21 mouse cellular contexts compared by ENCODE assay signal in genomic region chr6:100222927-100223326, GRCm38 (mm10).
"Had no signal": no experiment of that assay in that cellular context is flagged by ENCODE, and none has a peak within 500 bp of the region (broad histone marks: within the 10 kb centered on the region; RNA-seq: fewer than 3 reads in every experiment).

No protein-coding gene starts in this region.

- H3K4me2 ChIP-seq: lung, embryonic 15.5 days; midbrain, embryonic 11.5 days; midbrain, embryonic 13.5 days; midbrain, embryonic 15.5 days; neural tube, embryonic 13.5 days; neural tube, embryonic 15.5 days had no signal

- ATAC-seq: liver, postnatal 0 days; lung, postnatal 0 days; midbrain, embryonic 13.5 days; midbrain, embryonic 15.5 days had no signal

- H3K36me3 ChIP-seq: lung, embryonic 15.5 days; midbrain, embryonic 15.5 days; neural tube, embryonic 13.5 days; neural tube, embryonic 15.5 days had no signal

- H3K27me3 ChIP-seq: lung, embryonic 15.5 days; midbrain, embryonic 15.5 days; neural tube, embryonic 15.5 days had no signal

- H3K9ac ChIP-seq: liver, postnatal 0 days; lung, embryonic 15.5 days; midbrain, embryonic 13.5 days; midbrain, embryonic 15.5 days; neural tube, embryonic 13.5 days; neural tube, embryonic 15.5 days had no signal

- DNase-seq: liver, postnatal 0 days; lung, adult 2 months; lung, postnatal 14 days; lung, postnatal 36 days; retina, postnatal 1 day; right cerebral cortex, adult 18-20 months; right cerebral cortex, postnatal 25 days; right cerebral cortex, postnatal 4 days; spleen, adult 18-20 months; thymus, adult 18-20 months; thymus, postnatal 14 days; thymus, postnatal 36 days had no signal

- H3K27ac ChIP-seq: lung, embryonic 15.5 days; macrophage; midbrain, embryonic 13.5 days; midbrain, embryonic 15.5 days; neural tube, embryonic 13.5 days; neural tube, embryonic 15.5 days had no signal

- H3K9me3 ChIP-seq: lung, embryonic 15.5 days; megakaryocyte, embryonic 14.5 days; midbrain, embryonic 13.5 days; midbrain, embryonic 15.5 days; neural tube, embryonic 13.5 days; neural tube, embryonic 15.5 days had no signal

- H3K4me3 ChIP-seq: lung, embryonic 15.5 days; megakaryocyte, embryonic 14.5 days; midbrain, embryonic 13.5 days; midbrain, embryonic 15.5 days; neural tube, embryonic 13.5 days; neural tube, embryonic 15.5 days had no signal
